Mouse (Mus musculus) heart, adult 9 months (tissue): ENCODE results near the gene Slc25a3.

Experiments
- DNase-seq, 2 experiments: peaks; one replicate each; pipeline ENCODE4 v3.0.0; 2022; ENCODE audit warnings: low spot score in 2 of 2

The Slc25a3 gene

DNA sequence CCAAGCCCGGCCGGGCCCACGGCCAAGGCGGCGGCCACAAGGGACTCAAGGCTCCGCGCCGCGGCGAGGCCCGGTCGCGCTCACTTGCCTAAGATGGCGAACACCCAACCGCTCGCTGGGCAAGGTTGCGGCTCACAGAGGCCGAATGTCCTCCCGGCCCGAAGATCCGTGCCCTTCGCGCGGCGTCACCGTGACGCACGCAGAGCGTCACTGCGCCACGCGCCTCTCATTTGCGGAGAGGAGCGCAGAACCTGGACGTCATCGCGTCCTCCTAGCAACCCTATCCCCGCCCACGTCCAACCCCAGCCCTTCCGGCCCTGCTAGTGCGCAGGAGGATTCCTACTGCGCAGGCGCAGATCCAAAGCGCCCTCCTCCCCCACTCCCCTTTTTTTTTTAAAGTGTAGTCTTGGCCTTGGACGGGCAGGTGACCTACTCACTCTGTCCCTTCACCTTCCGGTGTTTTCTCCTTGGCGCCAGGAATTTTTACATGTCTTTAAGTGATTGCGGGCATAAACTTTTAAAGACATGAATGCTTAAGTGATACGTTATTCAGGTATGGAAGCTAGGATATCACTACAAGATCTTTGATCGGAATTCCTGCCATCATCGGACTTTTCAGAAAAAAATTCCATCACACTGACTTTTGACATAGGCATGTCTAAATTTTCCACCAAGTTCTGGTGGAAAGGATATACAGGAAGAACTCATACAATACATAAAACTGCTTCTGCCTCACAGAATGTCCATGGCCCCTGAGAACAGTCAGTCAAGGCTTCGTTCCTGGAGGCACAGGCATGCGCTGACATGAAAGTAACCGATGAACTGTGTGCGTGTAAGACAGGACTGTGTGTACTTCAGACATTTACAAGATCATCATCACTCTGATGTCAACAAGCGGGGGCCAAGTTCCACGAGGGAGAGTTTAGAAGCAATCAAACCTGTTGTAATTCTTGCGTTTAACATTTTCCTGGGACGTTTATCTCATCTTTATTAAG lies at the start of gene Slc25a3:
Gene Slc25a3, minus strand, starts transcription at position 232 of the 995 bp plus-strand sequence.
- DNase-seq = peak; percentile 97 to 98

DNA sequence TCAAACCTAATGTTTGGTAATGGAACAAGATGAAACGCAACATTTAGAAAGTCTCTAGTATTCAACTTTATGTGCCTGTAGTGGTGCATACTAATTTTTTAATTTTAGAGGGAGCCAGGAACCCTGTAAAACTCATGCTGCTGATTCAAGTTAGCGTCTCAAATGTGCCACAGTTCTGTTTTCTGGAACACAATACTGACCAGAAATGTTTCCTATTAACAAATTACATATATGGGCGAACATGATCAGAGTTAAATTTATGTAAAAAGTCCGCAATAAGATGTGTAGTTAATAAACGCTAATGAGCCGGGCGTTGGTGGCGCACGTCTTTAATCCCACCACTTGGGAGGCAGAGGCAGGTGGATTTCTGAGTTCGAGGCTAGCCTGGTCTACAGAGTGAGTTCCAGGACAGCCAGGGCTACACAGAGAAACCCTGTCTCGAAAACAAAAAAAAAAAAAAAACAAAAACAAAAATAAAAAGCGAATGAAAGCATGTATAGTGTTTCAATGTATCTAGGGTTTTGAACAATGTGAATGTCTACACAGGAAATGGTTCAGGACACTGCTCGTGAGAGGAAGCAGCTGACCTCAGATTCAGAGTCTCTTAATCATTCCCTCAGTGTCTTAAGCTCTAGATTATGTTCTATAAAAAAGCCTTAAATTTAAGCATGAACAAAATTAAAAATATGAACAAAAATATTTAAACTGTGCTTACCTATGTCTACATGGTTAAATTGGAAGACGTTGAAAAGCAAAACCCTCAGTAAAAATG lies 48.7 kb upstream of the Slc25a3 start:
- DNase-seq = no peak

DNA sequence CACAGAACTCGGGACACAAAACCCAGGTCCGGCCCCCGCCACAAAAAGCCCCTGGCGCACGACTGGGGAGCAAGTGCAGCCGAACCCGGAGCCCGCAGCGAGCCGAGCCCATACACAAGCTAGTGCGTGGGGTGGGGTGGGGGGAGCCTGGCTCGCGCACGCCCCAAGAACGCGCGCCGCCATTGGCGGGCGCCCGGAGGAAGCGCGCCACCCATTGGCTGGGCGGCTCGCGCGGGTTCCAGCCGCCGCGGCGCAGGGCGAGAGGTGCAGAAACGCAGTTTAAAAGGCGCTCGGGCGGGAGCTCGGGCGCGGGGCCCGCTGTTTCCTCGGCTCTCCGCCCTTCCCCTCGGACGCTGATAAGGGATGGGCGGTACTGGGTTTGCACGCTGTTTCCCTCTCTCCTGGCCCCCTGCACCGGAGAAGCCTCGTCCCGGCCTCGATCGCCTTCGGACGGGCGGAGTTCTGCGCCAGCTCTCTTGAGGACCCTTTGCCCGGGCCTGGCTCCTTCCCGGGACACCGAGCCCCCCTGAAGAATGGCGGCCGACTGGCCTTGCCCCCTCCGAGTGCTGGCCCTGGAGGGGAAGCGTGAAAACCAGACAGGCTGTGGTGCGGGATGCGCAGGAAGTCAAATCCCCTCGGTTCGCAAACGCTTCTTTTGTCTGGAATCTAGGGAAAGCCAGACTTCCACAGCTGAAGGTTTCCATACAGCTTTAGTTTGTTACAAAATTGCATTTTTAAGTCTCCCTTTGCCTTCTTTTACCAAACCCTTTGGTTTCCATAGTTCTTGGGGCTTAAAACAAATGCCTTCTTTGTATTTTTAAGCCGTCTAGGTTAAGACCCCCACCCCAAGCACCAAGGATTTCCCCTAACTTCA lies 47.8 kb upstream of the Slc25a3 start:
- DNase-seq = peak; percentile 95 to 96

DNA sequence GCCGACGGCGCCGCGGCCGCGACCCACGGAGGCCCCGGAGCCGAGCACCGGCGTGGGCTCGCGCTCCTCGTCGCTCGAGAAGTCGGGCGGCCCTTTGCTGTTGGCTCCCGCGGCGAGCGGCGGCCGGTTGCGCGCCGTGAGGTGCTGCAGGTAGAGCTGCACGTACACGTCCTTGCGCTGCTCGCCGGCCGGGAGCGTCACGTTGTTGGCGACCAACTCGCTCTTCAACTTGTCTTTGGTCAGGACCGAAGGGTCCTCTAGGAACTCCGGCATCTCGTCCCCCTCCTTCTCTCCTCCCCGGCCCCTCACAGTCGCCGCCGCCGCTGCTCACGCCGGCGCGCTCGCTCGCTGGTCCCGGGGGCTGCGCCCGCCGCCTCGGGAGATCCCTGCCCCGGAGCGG lies 47.2 kb upstream of the Slc25a3 start:
- no peak for DNase-seq

DNA sequence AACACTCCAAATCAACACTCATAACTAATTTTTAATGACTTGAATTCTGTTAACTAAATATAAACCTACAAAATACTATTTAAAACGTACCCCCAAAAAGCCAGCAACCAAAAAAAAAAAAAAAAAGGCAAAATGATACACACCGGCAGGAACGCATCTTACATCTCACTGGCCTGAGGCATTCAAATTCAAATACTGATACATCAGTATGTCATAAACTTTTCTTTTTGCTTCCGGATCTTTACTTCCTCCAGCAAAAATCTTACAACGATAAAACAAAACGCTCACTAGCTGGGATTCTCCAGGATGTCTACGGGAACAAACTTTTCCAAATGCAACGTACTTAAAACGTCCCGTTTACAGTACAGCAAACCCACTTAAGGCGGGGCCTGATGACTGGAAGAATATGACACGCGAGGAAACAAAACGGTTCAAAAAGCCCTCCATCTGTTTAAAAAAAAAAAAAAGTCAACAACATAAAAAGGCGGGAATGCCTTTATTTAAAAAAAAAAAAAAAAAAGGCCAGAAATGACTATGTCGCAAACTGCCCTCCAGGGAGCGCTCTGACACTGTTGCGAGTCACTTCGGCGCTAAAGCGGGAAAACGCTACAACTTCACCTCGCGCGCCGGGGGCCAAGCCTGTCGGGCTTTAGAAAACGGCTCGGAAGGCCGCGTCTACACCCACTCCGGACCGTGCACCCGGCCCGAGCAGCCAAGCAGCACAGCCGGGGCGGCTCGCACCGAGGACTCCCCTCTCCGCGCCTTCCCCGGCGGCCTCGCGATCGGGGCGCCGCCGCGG lies 46.5 kb upstream of the Slc25a3 start:
- DNase-seq = peak; percentile 78 to 84

DNA sequence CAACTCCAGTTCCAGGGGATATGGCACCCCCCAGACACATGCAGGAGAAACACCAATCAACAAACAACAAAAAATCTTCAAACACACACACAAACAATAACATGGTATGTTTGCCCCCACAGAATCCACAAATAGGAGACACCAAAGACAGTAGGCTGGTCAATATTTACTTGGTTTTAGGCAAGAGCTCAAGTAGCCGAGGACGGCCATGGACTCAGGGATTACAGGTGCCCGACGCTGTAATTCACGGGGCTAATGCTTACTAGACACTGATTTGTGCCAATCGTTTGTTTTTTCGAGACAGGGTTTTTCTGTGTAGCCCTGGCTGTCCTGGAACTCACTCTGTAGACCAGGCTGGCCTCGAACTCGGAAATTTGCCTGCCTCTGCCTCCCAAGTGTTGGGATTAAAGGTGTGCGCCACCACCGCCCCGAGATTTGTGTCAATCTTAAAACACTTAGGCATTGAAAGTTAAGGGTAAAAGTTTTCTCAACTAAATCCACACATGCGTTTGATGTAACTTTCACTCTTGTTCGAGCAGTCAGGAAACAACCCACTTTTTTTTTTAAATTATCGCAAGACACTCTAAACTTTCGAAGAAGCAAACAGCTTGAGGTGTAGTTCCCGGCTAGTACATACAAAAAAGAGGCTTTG lies 45.7 kb upstream of the Slc25a3 start:
- no peak for DNase-seq

DNA sequence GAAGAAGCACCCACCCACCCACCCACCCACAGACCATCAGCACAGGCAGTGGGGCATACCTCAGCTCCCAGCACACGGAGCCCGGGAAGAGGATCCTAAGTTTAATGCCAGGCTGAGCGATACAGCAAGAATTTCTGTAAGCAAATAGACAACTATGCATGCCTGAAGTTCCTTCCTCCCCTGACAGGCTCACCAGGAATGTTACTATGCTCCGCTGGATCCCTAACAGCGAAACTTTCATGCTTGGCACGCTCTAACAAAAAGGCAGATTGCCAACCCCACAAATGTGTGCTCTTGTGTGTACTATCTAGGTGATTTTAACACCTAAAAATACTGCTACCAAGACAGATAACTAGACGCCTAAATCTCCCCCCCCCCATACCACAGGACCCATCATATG lies 43.5 kb upstream of the Slc25a3 start:
- no peak for DNase-seq

DNA sequence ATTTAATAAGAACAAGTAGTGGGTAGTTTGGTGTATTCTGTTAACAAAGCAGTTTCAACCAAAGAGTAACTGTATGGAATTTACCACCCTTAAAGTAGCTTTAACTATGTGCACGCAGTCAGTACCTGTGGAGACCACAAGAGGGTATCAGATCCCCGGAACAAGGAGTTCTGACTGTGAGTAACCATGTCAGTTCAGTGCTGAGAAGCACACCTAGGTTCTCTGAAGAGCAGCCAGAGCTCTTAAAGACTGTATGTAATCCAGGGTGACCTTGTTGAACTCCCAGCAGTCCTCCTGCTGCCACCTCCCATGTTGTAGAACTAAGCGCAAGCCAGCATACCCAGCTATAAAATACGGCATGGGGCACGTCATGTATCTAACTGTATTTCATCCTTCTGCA lies 43.0 kb upstream of the Slc25a3 start:
- peak in 1 of 2 experiments; percentile 65 for DNase-seq

DNA sequence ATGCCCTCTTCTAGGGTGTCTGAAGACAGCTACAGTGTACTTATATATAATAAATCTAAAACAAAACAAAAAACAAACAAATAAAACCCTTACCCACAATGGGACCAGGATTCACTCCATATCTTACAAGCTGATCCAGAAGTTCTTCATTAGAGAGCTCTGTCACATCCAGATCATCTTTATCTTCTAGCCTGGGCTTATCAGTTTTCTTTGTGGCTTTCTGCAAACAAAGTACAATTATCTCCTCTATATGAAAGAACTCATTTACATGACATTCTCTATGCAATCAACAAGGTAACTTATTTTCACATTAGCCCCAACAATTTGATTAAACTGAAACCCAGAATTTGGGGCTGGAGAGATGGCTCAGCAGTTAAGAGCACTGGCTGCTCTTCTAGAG lies 42.0 kb upstream of the Slc25a3 start:
- DNase-seq = no peak

DNA sequence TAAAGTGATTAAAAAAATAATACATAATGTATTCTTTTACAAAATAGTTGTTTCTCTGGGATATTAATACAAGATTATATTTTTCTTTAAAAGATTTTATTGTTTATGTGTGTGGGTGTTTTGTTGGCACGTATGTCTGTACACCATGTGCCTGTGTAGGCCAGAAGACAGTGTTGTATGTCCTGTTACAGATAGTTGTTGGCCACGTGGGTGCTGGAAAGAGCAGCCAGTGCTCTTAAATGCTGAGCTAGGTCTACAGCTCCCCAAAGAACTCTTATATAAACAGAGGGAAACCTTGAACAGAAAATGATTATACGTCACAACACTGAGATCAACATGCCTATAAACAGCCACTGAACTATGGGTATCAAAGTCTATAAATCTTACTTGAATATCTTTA lies 40.6 kb upstream of the Slc25a3 start:
- no peak for DNase-seq

DNA sequence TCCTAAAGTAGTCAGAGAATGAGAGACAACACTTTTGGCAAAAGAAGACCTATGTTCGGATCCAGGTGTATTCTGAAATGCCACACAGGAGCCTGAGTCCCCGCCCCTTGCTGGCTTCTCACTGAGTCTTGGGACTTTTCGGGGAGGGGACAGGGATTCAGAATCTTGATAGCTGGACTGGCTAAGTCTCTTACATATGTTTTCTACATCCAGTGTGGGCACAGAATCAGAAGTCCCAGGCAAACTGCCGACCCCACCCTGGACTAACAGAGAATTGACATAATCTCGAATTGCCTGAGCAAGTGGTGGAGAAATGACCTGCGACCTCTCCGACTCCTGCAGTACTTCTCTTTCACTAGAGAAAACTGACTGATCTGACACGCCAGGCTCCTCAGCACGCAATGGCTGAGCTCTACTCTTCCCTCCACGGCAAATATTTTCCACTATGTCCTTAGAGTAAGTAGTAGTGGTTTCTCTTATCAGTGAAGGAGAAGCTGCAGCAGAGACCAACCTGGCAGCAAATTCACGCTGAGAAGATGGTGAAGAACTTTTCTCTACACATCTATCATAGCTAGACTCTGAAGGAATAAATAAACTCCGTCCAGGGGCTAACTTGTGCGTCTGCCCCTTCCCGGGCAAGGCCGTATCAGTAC lies 38.8 kb upstream of the Slc25a3 start:
- DNase-seq = no peak

DNA sequence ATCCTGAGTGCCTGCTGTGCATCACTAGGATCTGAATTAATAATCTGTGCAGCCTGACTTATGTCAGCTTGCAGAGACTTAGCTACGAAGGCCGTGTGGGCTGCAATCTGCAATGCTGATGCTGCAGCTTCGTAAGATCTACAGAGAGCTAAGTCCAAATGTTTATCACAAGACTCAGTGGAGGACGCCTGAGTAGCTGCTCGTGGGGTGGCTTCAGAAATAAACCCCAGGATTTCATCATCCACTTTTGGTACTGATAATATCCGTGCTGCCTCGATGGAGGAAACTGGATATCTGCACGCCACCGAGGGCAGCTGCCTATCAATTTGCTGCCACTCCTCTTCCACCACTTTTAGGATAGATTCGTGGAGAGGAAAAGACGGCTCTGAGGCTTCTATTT lies 38.2 kb upstream of the Slc25a3 start:
- no peak for DNase-seq

DNA sequence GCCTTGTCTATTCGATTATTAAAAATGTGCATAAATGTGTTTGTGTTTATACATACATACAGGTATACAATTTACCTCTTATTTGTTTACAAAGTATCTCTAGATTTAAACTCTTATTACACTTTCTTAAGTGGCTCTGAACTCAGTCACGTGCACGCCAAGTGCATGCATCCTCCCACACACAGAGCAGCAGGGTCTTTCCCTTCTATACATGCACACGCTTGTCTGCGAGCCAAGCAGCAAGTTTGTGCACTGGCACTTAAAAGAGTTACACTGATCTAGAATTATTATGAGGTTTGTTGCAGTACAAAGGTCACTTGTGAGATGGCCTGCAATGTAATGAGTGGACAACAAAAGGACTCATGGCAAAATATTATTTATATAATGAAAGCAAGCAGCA lies 37.1 kb upstream of the Slc25a3 start:
- DNase-seq = no peak

DNA sequence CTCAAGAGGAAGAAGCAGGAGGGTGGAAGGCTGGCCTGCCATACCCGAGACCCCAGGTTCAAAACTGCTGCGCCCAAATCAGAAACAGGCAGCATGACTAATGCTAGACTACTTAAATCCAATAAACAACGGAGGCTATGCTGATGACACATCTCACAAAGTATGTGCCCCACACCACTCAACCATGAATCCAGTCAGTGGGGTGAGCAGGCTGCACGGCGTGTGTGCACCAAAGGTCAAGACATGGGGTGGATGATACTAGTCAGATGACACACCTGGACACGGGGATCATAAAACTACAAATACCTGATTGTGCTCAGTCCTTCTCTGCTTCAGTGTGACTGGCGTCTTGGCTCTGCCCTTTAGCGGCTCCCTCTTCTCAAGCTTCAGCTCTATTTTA lies 34.6 kb upstream of the Slc25a3 start:
- no peak for DNase-seq

DNA sequence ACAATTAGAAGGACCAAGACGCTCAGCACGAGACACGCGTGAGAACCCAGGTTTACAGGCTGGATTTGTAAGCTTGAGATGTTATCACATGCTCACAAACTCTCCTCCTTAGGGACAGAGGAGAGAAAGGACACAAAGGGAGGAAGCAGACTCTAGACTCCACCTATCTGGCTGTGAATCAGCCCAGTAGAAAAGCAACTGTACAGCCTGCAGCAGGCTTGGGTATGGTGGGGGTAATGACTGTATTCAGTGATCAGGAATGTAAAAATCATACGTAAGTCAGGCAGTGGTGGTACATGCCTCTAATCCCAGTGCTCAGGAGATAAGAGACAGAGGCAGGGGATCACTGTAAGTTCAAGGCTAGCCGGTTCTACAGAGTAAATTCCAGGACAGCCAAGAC lies 32.5 kb upstream of the Slc25a3 start:
- peak; percentile 39 to 76 for DNase-seq

DNA sequence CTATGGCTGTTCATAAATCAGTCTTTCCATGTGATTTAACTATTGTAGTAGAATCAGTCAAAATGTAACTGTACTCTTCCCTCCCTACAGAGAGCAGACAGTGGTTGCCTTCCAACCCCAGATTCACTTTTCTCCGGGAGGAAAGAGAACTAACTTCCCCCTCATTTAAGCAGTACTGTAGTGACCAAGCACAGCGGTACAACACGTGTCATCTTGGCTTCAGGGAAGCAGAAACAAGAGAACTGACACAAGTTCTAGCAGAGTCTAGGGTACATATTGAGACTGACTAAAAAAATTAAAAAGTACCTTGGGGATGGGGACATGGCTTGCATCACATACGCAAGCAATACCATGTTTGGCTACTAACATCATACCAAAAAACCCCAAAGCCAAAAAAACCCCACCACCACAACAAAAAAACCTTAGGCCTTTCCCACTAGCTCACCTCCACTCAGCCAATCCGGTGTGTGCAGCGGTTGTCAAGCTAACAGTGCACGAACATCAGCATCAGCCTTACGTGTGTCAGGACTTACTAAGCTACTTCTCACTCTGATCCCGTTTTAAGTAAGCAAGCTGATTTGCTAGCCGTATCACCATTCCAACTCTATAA lies 30.1 kb upstream of the Slc25a3 start:
- DNase-seq = no peak

DNA sequence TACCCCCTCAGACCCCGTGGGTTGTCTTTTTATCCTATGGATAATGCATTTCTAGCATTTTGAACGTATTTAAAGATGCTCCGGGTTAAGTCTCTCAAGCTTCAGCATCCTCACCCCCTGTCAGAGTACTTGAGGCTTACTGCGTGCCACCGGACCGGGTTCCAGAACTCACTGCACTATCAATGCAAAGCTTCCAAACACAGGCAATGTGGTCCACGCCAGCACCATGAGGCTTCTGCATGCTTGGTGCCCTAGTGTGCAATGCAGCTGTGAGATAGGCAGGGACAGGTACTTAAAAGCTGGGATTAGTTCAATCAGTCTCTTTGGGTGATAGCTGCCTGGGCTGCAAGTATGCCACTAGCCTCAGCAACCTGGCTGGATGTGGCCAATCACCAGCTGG lies 21.6 kb upstream of the Slc25a3 start:
- DNase-seq = no peak

DNA sequence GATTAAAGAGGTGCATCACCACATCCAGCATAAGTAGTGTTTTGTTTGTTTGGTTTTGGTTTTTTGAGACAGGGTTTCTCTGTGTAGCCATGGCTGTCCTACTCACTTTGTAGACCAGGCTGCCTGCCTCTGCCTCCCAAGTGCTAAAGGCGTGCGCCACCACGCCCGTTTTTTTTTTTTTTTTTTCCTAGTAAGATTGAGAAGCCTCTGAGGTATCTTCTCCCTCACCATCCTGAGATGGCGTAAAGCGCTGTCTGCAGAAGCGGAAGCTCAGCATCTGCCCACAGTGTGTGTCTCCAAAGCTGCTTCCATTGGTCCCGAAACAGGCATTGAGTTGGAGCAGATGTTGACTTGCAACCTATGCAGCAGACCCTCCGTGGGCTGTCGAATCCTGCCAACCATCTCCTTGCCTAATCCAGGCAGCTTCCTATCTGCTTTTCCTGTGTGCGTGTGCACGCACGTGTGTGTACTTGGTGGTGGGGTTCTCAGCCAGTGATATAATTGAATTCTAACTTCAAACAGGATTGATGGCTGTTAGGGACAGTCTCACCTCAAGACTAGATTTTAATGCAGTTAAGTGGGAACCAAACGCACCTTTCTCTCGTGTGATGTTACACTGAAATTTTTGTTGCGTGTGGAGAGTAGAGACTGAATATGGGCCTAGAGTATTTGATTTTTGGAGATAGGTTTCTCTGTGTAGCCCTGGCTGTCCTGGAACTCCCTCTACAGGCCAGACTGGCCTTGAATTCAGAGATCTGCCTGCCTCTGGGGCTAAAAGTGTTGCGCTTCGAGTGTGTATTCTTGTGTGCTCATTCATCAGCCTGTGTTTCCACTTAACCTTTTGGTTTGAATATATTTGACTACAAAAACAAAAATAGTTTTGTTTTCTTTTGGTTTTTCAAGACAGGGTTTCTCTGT lies 19.7 kb upstream of the Slc25a3 start:
- DNase-seq = no peak
